Mouse (Mus musculus) heart, embryonic 12.5 days (tissue): Measurements from ENCODE around the gene Arl3. TPM values are rescaled to one million over a fixed set of nuclear protein-coding genes. Genes with fewer than 3 reads are reported as not detected.

Experiments used
- ATAC-seq: fragments of 200-750 bp; cut with Nextera tagmentation; 2 replicates; pipeline ENCODE4 v1.8.0; 2017; ENCODE audit warnings: moderate TSS enrichment, moderate library complexity; ENCODE audit not compliant: insufficient number of reproducible peaks, low FRiP score
- H3K27ac ChIP-seq: fragments of 300-500 bp; sonication (generic); 2 replicates; pipeline ENCODE4 v1.5.1; 2016; ENCODE audit warnings: mild to moderate bottlenecking, moderate library complexity; ENCODE audit not compliant: poor library complexity, severe bottlenecking
- H3K27me3 ChIP-seq: fragments of 300-500 bp; sonication (generic); replicated peaks from 2 replicates; pipeline ENCODE4 v1.6.1; 2016; ENCODE audit warnings: mild to moderate bottlenecking, moderate library complexity
- H3K36me3 ChIP-seq: fragments of 300-500 bp; sonication (generic); 2 replicates; pipeline ENCODE4 v1.6.1; 2016; ENCODE audit warnings: mild to moderate bottlenecking, moderate library complexity
- H3K4me1 ChIP-seq: fragments of 300-500 bp; sonication (generic); replicated peaks from 2 replicates; pipeline ENCODE4 v1.6.1; 2016; ENCODE audit warnings: mild to moderate bottlenecking
- H3K4me2 ChIP-seq: fragments of 300-500 bp; sonication (generic); 2 replicates; pipeline ENCODE4 v1.6.1; 2016; ENCODE audit warnings: mild to moderate bottlenecking, moderate library complexity
- H3K4me3 ChIP-seq: fragments of 300-500 bp; sonication (generic); 2 replicates; pipeline ENCODE4 v1.5.1; 2016; ENCODE audit warnings: mild to moderate bottlenecking
- H3K9ac ChIP-seq: fragments of 300-500 bp; sonication (generic); 2 replicates; pipeline ENCODE4 v1.6.1; 2016; ENCODE audit warnings: mild to moderate bottlenecking, moderate library complexity
- H3K9me3 ChIP-seq: fragments of 300-500 bp; sonication (generic); replicated peaks from 2 replicates; pipeline ENCODE4 v1.6.1; 2016; ENCODE audit warnings: mild to moderate bottlenecking, moderate library complexity
- WGBS: fragments of 180-500 bp; shearing (Covaris S2); methylation state at CpG from one replicate; pipeline ENCODE4 v1.1.7; 2016; 5-methylcytosine and 5-hydroxymethylcytosine counted together
- polyA plus RNA-seq: library from polyadenylated mRNA; unstranded; fragments of >200 nt; fragmentation: Nextera tagmentation; extraction: Ambion mirVana; gene quantifications from 2 replicates; pipeline ENCODE4 v1.2.1, GENCODE M21; 2016

Arl3 gene
- polyA plus RNA-seq, 1 experiment from 2014 or later = 94.4 TPM

DNA sequence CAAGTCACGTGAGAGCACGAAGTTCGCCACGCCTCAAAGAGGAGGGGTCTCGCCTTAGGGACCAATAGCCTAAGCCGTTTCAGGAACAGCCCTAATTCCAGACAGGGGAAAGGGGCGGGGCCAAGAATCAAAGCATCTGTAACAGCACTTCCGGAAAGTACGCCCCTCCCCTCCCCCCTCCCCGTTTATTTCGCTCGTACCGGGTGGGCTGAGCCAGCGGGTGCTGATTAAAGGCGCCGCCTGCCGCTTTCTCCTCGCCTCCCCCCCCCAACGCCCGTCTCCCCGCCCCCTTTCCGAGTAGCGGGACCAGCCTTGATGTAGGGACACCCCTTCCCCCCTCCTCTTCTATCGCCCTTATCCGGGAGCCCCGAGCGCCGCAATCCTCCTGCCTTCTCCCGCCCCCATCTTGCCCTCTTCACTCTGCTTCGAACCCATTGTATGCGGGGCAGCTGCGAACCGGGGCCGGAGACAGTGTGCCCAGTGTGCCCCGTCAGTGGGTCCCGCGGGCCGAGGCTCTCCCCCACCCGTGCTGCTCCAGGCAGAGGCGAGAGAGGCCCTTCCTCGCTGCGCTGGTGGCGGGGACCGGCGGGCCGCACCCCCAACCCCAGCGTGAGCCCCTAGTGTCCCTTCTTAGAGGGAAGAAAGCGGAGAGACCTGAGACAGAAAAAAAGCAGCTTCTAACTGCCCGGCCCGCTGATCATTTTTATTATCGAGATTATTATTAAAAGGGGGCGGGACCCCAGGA is 73.0 kb downstream of the Arl3 start:
- Histone ChIP-seq H3K9me3 (no peaks in the 10 kb centered on the region), H3K4me3 (peak overlapping the region; percentile 96), H3K36me3 (no peaks in the 10 kb centered on the region), H3K4me2 (peak overlapping the region; percentile 83), H3K27ac (peak overlapping the region; percentile 99), H3K9ac (peak overlapping the region; percentile 96), H3K27me3 (no peaks in the 10 kb centered on the region), H3K4me1 (peaks cover 12% of the 10 kb centered on the region)
- WGBS = under 1% methylated on average over 50 of the region's 52 CpGs
- peak; percentile 86 for ATAC-seq

DNA sequence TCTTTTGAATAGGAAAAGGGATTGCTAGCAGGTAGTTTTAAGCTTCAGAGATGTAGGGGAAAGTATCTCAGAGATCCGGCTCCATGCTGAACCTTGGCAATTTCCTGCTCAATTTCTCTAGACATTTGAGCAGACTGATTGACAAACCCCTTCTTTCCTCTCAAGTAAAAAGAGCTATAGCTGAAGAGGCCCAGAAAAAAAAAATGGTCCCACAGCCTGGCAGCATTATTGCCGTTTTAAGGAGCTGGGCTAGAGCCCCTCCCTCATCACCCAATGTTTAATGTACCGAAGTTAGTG is 73.5 kb downstream of the Arl3 start:
- 3% methylated on average over 3 of the region's 3 CpGs for WGBS
- Histone ChIP-seq H3K9me3 (no peaks in the 10 kb centered on the region), H3K4me2 (peak overlapping the region; percentile 83), H3K27me3 (no peaks in the 10 kb centered on the region), H3K4me1 (peaks cover 7% of the 10 kb centered on the region), H3K36me3 (no peaks in the 10 kb centered on the region), H3K9ac (no peak overlapping the region), H3K27ac (peak overlapping the region; percentile 69), H3K4me3 (peak overlapping the region; percentile 96; the same call in 1 of the 2 replicates)
- ATAC-seq = no peak

DNA sequence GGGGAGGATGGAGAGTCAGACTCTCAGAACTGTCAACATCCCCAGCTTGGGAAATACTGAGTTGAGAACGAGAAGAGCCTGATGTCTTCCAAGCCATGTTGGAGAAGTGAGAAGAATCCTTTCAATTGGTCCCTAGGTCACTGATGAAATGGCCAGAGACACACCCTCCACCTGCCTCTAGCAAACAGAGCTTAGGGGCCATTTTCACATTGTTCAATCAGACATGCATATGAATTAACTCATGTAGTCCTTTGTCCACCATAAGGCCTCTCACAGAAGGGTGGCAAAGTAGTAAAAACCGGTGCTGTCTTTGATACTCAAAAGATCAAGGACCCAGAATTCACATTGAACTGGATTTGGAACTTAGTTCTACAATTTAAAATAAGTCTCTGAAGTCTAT is 75.8 kb downstream of the Arl3 start:
- WGBS = 54% methylated on average over 2 of the region's 2 CpGs
- no peaks in the 10 kb centered on the region for H3K27me3 ChIP-seq
- 0 out of 2 replicates have a peak, but pooled peaks cover 2% of the 10 kb centered on the region for H3K4me1 ChIP-seq
- H3K36me3 ChIP-seq = no peaks in the 10 kb centered on the region
- H3K4me2 ChIP-seq = no peak overlapping the region
- ATAC-seq = no peak
- no peaks in the 10 kb centered on the region; the same call in 1 of the 2 replicates for H3K9me3 ChIP-seq
- no peak overlapping the region for H3K4me3 ChIP-seq
- no peak overlapping the region for H3K27ac ChIP-seq
- no peak overlapping the region for H3K9ac ChIP-seq

DNA sequence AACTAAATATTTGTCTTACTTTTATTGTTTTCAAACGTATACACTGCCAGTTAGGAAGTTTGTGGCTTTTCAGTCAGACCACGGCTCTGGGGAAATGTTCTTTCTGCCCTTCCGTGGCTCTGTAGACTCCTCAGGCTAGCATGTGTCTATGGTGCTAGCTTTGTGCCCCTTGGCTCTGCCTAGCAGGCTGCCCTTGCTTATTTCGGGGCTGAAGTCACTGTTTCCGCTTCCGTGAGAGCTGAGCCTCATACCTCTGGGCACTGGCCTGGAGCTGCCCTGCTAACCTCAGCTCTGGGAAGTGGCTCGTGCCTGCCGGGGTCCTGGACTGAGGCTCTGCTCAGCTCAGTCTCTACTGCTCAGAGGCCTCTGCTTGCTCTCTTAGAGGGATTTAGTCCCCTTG is 77.9 kb downstream of the Arl3 start:
- no peaks in the 10 kb centered on the region for H3K27me3 ChIP-seq
- no peaks in the 10 kb centered on the region for H3K36me3 ChIP-seq
- no peak overlapping the region for H3K9ac ChIP-seq
- 70% methylated on average over 8 of the region's 8 CpGs for WGBS
- H3K4me2 ChIP-seq = no peak overlapping the region
- no peak for ATAC-seq
- H3K9me3 ChIP-seq = no peaks in the 10 kb centered on the region; the same call in 1 of the 2 replicates
- peaks cover 9% of the 10 kb centered on the region for H3K4me1 ChIP-seq
- H3K27ac ChIP-seq = no peak overlapping the region
- no peak overlapping the region for H3K4me3 ChIP-seq

DNA sequence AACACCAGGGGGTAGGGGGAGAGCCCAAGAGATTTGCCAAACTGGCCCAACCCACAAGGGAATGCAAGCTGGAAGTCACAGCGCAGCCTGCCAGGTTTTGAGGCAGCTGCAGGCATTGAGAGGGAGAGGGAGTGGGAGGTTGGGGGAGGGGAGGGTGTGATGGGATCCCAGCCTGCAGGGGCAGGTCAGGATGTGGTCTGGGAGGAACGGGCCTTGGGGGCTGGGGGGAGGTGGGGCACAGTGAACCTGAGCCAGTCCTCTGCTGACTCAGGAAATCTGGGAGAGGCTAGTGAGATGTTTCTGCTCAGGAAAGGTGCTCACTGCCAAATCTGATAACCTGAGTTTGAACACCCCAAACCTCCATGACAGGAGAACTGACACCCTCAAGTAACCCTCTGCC is 82.4 kb downstream of the Arl3 start:
- ATAC-seq = no peak; the same call in 1 of the 2 replicates
- H3K9me3 ChIP-seq = no peaks in the 10 kb centered on the region; the same call in 1 of the 2 replicates
- H3K4me3 ChIP-seq = no peak overlapping the region
- H3K27me3 ChIP-seq = no peaks in the 10 kb centered on the region
- peaks cover 5% of the 10 kb centered on the region for H3K36me3 ChIP-seq
- H3K9ac ChIP-seq = no peak overlapping the region
- 10% methylated on average over 2 of the region's 2 CpGs for WGBS
- 0 out of 2 replicates have a peak overlapping the region, but pooled peaks have one; percentile 33 for H3K27ac ChIP-seq
- H3K4me1 ChIP-seq = peaks cover 51% of the 10 kb centered on the region
- no peak overlapping the region for H3K4me2 ChIP-seq

DNA sequence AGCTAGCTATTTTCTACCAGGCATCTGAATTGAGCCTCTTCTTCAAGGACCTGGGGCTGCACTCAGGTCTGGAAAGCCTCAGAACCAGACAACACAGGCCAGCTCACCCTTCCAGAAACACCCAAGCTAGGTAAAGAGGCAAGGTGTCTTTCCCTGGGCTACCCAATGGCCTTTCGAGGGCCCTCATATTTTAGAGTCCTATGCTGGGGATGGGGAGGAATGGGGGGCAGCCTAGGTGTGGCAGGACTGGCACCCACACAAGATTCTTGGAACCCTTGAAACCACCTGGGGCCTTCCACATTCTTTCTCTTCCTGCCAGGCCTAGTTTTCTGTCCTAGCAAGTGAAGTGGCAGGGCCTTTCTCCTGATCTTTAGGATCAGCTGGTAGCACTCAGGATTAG is 83.5 kb downstream of the Arl3 start:
- H3K36me3 ChIP-seq = peaks cover 5% of the 10 kb centered on the region
- no peak for ATAC-seq
- H3K9me3 ChIP-seq = no peaks in the 10 kb centered on the region; the same call in 1 of the 2 replicates
- 88% methylated on average over 1 of the region's 1 CpGs for WGBS
- H3K4me2 ChIP-seq = no peak overlapping the region
- H3K9ac ChIP-seq = 0 out of 2 replicates have a peak overlapping the region, but pooled peaks have one; percentile 20
- no peak overlapping the region for H3K4me3 ChIP-seq
- H3K27me3 ChIP-seq = no peaks in the 10 kb centered on the region
- peaks cover 63% of the 10 kb centered on the region for H3K4me1 ChIP-seq
- no peak overlapping the region for H3K27ac ChIP-seq

DNA sequence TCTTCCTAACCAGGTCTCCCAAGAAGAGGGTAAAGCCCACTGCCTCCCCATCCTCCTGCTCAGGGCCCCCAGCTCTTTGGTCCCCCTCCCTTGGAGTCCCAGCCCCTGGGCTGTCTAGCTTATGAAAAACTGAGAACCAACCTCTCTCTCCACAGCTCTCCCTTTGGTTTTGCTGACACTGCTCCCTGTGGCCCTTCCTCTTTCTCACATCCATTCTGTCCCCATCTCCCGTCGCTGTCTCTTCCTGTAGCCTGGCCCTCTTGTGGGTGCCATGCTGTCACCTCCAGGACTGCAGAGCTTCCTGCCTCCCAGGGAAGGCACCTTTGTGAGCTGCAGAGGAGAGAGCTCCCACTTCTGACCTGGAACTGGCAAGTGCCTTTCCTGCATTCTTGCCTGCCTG is 86.3 kb downstream of the Arl3 start:
- H3K4me2 ChIP-seq = no peak overlapping the region
- H3K9me3 ChIP-seq = no peaks in the 10 kb centered on the region
- H3K36me3 ChIP-seq = peaks cover 5% of the 10 kb centered on the region
- peaks cover 89% of the 10 kb centered on the region for H3K4me1 ChIP-seq
- H3K9ac ChIP-seq = 0 out of 2 replicates have a peak overlapping the region, but pooled peaks have one; percentile 43
- no peaks in the 10 kb centered on the region for H3K27me3 ChIP-seq
- ATAC-seq = no peak
- no peak overlapping the region for H3K4me3 ChIP-seq
- WGBS = 40% methylated on average over 2 of the region's 2 CpGs
- peak overlapping the region; percentile 67 for H3K27ac ChIP-seq

DNA sequence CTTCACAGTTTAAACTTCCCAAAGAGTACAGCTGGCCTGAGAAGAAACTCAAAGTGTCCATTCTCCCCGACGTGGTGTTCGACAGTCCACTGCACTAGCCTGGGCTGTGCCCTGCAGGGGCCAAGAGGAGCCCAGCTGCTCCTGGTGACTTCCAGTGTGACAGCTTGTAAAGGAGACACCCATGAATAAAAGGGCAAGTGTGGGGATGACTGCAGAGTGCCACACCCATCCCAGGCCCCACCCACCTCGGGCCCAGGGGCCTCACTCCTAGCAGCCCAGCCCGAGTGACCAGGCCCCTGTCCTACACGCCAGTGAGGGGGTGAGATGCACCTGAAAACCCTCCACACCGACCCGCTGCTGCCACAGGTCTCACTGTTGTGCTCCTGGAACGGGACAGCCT is 87.2 kb downstream of the Arl3 start:
- Histone ChIP-seq H3K9me3 (no peaks in the 10 kb centered on the region), H3K4me2 (0 out of 2 replicates have a peak overlapping the region, but pooled peaks have one; percentile 1), H3K36me3 (peaks cover 5% of the 10 kb centered on the region), H3K4me3 (no peak overlapping the region), H3K4me1 (peaks cover 96% of the 10 kb centered on the region), H3K27ac (0 out of 2 replicates have a peak overlapping the region, but pooled peaks have one; percentile 85), H3K9ac (peak overlapping the region; percentile 36; the same call in 1 of the 2 replicates), H3K27me3 (no peaks in the 10 kb centered on the region)
- no peak; the same call in 1 of the 2 replicates for ATAC-seq
- WGBS = 63% methylated on average over 9 of the region's 9 CpGs

DNA sequence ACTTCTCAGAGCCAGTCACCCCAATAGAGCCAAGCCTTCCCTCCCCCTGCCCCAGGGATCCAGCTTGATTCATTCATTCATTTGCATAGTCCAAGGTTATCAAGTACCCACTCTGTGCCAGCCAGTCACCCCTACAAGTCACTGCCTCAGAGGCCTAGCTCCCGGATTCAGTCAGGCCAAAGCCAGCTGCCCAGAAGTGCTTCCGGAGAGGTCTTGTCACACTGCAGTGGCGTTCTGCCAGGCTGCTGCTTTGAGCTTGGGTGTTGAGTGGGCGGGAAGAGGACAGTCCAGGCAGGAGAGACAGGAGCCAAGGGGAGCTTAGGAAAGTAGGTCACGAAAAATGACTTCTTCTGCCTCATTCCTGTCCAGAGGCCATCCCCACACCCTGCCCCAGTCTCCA is 88.5 kb downstream of the Arl3 start:
- WGBS = 30% methylated on average over 5 of the region's 5 CpGs

DNA sequence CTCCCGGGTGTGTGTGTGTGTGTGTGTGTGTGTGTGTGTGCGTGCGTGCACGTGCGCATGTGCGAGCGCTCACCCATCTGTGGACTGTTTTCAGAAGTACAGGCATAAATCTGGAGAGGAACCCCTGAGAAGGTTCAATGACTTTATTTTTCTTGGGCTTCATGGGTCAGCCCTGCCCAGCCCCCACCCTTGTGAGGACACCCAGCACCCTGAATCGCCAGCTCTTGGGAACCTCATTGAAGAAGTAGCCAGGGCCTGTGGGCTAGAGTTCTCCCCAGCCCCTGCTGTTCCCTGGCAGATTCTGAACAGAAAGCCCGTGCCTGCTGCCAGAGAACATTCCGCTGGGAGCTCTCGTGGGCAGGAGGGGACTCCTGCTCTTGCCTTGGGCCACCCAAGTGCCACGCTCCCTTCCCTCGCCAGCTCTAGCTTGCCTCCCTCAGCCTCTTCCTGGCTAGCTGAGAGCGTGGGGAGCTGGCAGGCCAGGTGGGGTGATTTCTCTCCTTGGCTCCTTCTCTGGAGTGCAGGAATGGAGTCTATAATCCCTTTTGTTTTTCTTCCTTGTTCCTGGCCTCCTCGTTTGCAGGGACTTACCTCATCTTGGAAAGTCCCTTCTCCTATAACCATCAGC is 89.2 kb downstream of the Arl3 start:
- Histone ChIP-seq H3K9me3 (no peaks in the 10 kb centered on the region), H3K27me3 (no peaks in the 10 kb centered on the region), H3K4me2 (no peak overlapping the region), H3K4me3 (no peak overlapping the region), H3K27ac (peak overlapping the region; percentile 85), H3K4me1 (peaks cover 97% of the 10 kb centered on the region), H3K36me3 (peaks cover 10% of the 10 kb centered on the region), H3K9ac (peak overlapping the region; percentile 46)
- no peak for ATAC-seq
- 82% methylated on average over 15 of the region's 15 CpGs for WGBS

More for the DNA sequence above, 88.5 kb downstream of the Arl3 start:
- peak overlapping the region; percentile 85 for H3K27ac ChIP-seq
- H3K9me3 ChIP-seq = no peaks in the 10 kb centered on the region
- peak overlapping the region; percentile 46 for H3K9ac ChIP-seq
- H3K4me1 ChIP-seq = peaks cover 97% of the 10 kb centered on the region
- no peak overlapping the region for H3K4me3 ChIP-seq
- peaks cover 10% of the 10 kb centered on the region for H3K36me3 ChIP-seq
- no peaks in the 10 kb centered on the region for H3K27me3 ChIP-seq
- peak; percentile 7; the same call in 1 of the 2 replicates for ATAC-seq
- H3K4me2 ChIP-seq = no peak overlapping the region

DNA sequence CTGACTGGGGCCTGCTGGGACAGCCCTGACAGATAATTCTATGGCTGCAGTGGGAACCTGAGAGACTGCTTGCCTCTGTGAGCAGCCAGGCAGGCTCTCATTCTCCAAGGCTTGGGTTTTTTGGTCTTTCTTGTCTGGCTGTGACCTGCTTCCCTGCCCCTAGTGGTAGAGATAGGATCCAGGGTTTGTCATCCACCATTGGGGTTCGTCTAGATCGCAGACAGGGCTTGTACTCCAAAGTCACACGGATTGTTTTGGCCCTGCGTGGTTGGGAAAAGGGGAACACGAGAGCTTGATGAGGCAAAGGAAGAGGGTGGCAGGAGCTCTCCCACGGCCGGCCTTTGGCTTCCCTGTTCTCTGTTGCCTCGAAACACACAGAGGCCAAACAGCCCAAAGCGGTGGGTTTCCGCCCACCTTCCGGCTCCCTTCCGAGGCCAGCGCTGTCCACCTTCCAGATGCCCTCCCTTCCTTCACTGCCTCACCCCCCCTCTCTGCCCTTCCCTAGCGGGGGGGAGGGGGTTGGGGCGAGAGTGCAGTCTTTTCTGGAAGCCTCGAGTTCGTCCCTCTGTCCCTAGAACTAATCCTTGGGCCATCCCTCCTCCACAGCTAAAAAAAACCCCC is 90.0 kb downstream of the Arl3 start:
- 38% methylated on average over 17 of the region's 17 CpGs for WGBS
- Histone ChIP-seq H3K4me1 (peaks cover 99% of the 10 kb centered on the region), H3K9me3 (no peaks in the 10 kb centered on the region), H3K4me3 (no peak overlapping the region), H3K27me3 (no peaks in the 10 kb centered on the region), H3K27ac (no peak overlapping the region), H3K36me3 (peaks cover 13% of the 10 kb centered on the region), H3K9ac (peak overlapping the region; percentile 15; the same call in 1 of the 2 replicates), H3K4me2 (no peak overlapping the region)
- no peak for ATAC-seq
